Mouse (Mus musculus) gastrocnemius, postnatal 10 days (tissue): ENCODE data around the gene Mfsd2b. TPM values are rescaled to one million over a fixed set of nuclear protein-coding genes. Genes with fewer than 3 reads are reported as not detected.
"Not testable (repeated sequence)": the region's sequence is repeated elsewhere in the genome, so short reads cannot be mapped to it uniquely, and the experiment has no call there.

Experiments
- DNase-seq: peaks from one replicate; pipeline ENCODE4 v3.0.0; 2021; ENCODE audit warnings: mixed read lengths
- long read RNA-seq, 2 experiments: library from polyadenylated mRNA; stranded (forward); transcript quantifications; one replicate each; pipeline ENCODE4 v2.0.0; 2021
- total RNA-seq, 2 experiments: library from RNA; stranded (reverse); gene quantifications; 2 replicates each; pipeline ENCODE4 v1.2.3; 2021

The Mfsd2b gene
- total RNA-seq, result 1 to 10 TPM in 1 of 2 experiments, under 1 TPM in 1; 0.78 to 1.3 TPM
- long read RNA-seq, experiment 1, partial matches to known transcripts, result 0 of 1 reads
- long read RNA-seq, experiment 1, other reads (novel, unspliced or antisense), result 1 of 1 reads
- long read RNA-seq, experiment 2, result 0 reads

GRCm38 (mm10) chr12:4874161-4874927 is at the start of gene Mfsd2b:
Mfsd2b (minus strand) TSS chr12:4874359.
- peak; percentile 71 for DNase-seq

GRCm38 (mm10) chr12:4917805-4918591 is 43.8 kb upstream of the Mfsd2b start:
- peak; percentile 16 for DNase-seq

GRCm38 (mm10) chr12:4916994-4917804 is 43.0 kb upstream of the Mfsd2b start, which contains the start of gene Atad2b:
Atad2b (plus strand) TSS chr12:4917353.
- DNase-seq, result peak; percentile 99

- no peak for DNase-seq
Measured at GRCm38 (mm10) chr12:4914944-4915343, 40.8 kb upstream of the Mfsd2b start.

- DNase-seq, result no peak
Measured at GRCm38 (mm10) chr12:4914441-4914840, 40.3 kb upstream of the Mfsd2b start.

GRCm38 (mm10) chr12:4911716-4912115 is 37.6 kb upstream of the Mfsd2b start:
- DNase-seq, result no peak

GRCm38 (mm10) chr12:4910496-4910895 is 36.3 kb upstream of the Mfsd2b start:
- not testable (repeated sequence) for DNase-seq

GRCm38 (mm10) chr12:4908391-4908790 is 34.2 kb upstream of the Mfsd2b start:
- no peak for DNase-seq

- peak; percentile 97 for DNase-seq
Measured at GRCm38 (mm10) chr12:4906951-4907906, 33.1 kb upstream of the Mfsd2b start, which contains the start of gene Ubxn2a. Ubxn2a (minus strand) TSS chr12:4907705.

GRCm38 (mm10) chr12:4906476-4906875 is 32.3 kb upstream of the Mfsd2b start:
- no peak for DNase-seq

- no peak for DNase-seq
Measured at GRCm38 (mm10) chr12:4905946-4906345, 31.8 kb upstream of the Mfsd2b start.

- no peak for DNase-seq
Measured at GRCm38 (mm10) chr12:4898024-4898423, 23.9 kb upstream of the Mfsd2b start.

- DNase-seq, result no peak
Measured at GRCm38 (mm10) chr12:4889891-4890290, 15.7 kb upstream of the Mfsd2b start.

GRCm38 (mm10) chr12:4889251-4889650 is 15.1 kb upstream of the Mfsd2b start:
- DNase-seq, result no peak

GRCm38 (mm10) chr12:4888739-4889138 is 14.6 kb upstream of the Mfsd2b start:
- no peak for DNase-seq

- DNase-seq, result not testable (repeated sequence)
Measured at GRCm38 (mm10) chr12:4886581-4886980, 12.4 kb upstream of the Mfsd2b start.

- no peak for DNase-seq
Measured at GRCm38 (mm10) chr12:4885062-4885461, 10.9 kb upstream of the Mfsd2b start.

GRCm38 (mm10) chr12:4882086-4882485 is 7.9 kb upstream of the Mfsd2b start:
- DNase-seq, result no peak

- DNase-seq, result no peak
Measured at GRCm38 (mm10) chr12:4879048-4879447, 4.9 kb upstream of the Mfsd2b start.

GRCm38 (mm10) chr12:4878296-4878783 is 4.2 kb upstream of the Mfsd2b start:
- no peak for DNase-seq

GRCm38 (mm10) chr12:4875623-4876022 is 1.5 kb upstream of the Mfsd2b start:
- DNase-seq, result no peak
